Comparison of ENCODE assay signal across 8 mouse cellular contexts in genomic region chr8:122268861-122269260, GRCm38 (mm10). TPM values are rescaled to one million over a fixed set of nuclear protein-coding genes. Genes with fewer than 3 reads are reported as not detected.
DNase-seq lines count a peak whose midpoint lies in the region; ATAC-seq and TF ChIP-seq lines count a peak whose summit lies in the region.

No protein-coding gene starts in this region.

- H3K4me2 ChIP-seq in lung, embryonic 14.5 days = peak overlapping the region; percentile 73
- peak overlapping the region; percentile 87 for H3K4me2 ChIP-seq in intestine, embryonic 15.5 days (replicated peaks)
- H3K4me2 ChIP-seq in neural tube, embryonic 14.5 days (ENCODE audit: low read depth, low read length) = peak overlapping the region; percentile 55

- no peak overlapping the region for H3K27ac ChIP-seq in lung, embryonic 14.5 days (ENCODE audit: low read depth)
- H3K27ac ChIP-seq in intestine, embryonic 15.5 days = no peak overlapping the region
- no peak overlapping the region for H3K27ac ChIP-seq in neural tube, embryonic 14.5 days (ENCODE audit: low read depth, low read length)

- no peaks in the 10 kb centered on the region for H3K9me3 ChIP-seq in lung, embryonic 14.5 days (ENCODE audit: low read depth, low read length)
- H3K9me3 ChIP-seq in intestine, embryonic 15.5 days = no peaks in the 10 kb centered on the region
- no peaks in the 10 kb centered on the region for H3K9me3 ChIP-seq in neural tube, embryonic 14.5 days (ENCODE audit: control insufficient read depth, low read length)

- H3K9ac ChIP-seq in lung, embryonic 14.5 days = peak overlapping the region; percentile 38
- peak overlapping the region; percentile 42 for H3K9ac ChIP-seq in intestine, embryonic 15.5 days
- peak overlapping the region; percentile 52 for H3K9ac ChIP-seq in neural tube, embryonic 14.5 days (replicated peaks; ENCODE audit: low read depth, low read length)

- peak; percentile 29 for DNase-seq in cerebellum, adult 11 months
- no peak for DNase-seq in cerebellum, postnatal 14 days
- no peak for DNase-seq in lung, embryonic 14.5 days
- DNase-seq in lung, postnatal 10 days = no peak
- DNase-seq in left cerebral cortex, adult 9 months (ENCODE audit: low spot score in 2 of 2) = no peak
- no peak for DNase-seq in layer of hippocampus, adult 11-12 months (ENCODE audit: low spot score)

- H3K36me3 ChIP-seq in lung, embryonic 14.5 days (ENCODE audit: insufficient read depth) = no peaks in the 10 kb centered on the region
- no peaks in the 10 kb centered on the region for H3K36me3 ChIP-seq in intestine, embryonic 15.5 days
- no peaks in the 10 kb centered on the region for H3K36me3 ChIP-seq in neural tube, embryonic 14.5 days (ENCODE audit: control insufficient read depth, insufficient read depth, low read length)

- 51% methylated on average over 24 of the region's 24 CpGs for WGBS in lung, embryonic 14.5 days
- WGBS in intestine, embryonic 15.5 days = 57% methylated on average over 24 of the region's 24 CpGs
- 59% methylated on average over 24 of the region's 24 CpGs for WGBS in neural tube, embryonic 14.5 days

- peak overlapping the region; percentile 40 for H3K4me3 ChIP-seq in lung, embryonic 14.5 days (ENCODE audit: low read depth, low read length)
- H3K4me3 ChIP-seq in intestine, embryonic 15.5 days (replicated peaks) = peak overlapping the region; percentile 41
- H3K4me3 ChIP-seq in neural tube, embryonic 14.5 days (ENCODE audit: low read depth, low read length) = peak overlapping the region; percentile 32

- H3K4me1 ChIP-seq in lung, embryonic 14.5 days (ENCODE audit: insufficient read depth) = 0 out of 2 replicates have a peak, but pooled peaks cover 4% of the 10 kb centered on the region
- peaks cover 17% of the 10 kb centered on the region for H3K4me1 ChIP-seq in intestine, embryonic 15.5 days (replicated peaks)
- H3K4me1 ChIP-seq in neural tube, embryonic 14.5 days (ENCODE audit: control insufficient read depth, insufficient read depth, low read length) = 0 out of 2 replicates have a peak, but pooled peaks cover 3% of the 10 kb centered on the region

- H3K27me3 ChIP-seq in lung, embryonic 14.5 days (ENCODE audit: insufficient read depth, low read length) = no peaks in the 10 kb centered on the region; the same call in 1 of the 2 replicates
- H3K27me3 ChIP-seq in intestine, embryonic 15.5 days (replicated peaks) = peaks cover 19% of the 10 kb centered on the region
- H3K27me3 ChIP-seq in neural tube, embryonic 14.5 days (ENCODE audit: control insufficient read depth, insufficient read depth, low read length) = no peaks in the 10 kb centered on the region

- ATAC-seq in lung, embryonic 14.5 days (ENCODE audit: insufficient read depth) = no peak
- ATAC-seq in intestine, embryonic 15.5 days = no peak
- no peak for ATAC-seq in neural tube, embryonic 14.5 days (ENCODE audit: low read depth)

- TF ChIP-seq CTCF in lung, embryonic 14.5 days (IDR thresholded peaks at IDR 0.05; ENCODE audit: low read depth) = no peak

RNA-seq across cellular contexts. Expression of gene Zfpm1, which starts 13.1 kb away (rescaled TPM):
- 2.7 and 2.9 TPM in 2 replicates for polyA plus RNA-seq in lung, embryonic 14.5 days (2014; fragmentation: Nextera tagmentation; extraction: Ambion mirVana)
- 4.9 and 5.2 TPM in 2 replicates for polyA plus RNA-seq in intestine, embryonic 15.5 days (2015; fragmentation: Nextera tagmentation; extraction: Ambion mirVana)
- polyA plus RNA-seq in neural tube, embryonic 14.5 days (2014; fragmentation: Nextera tagmentation; extraction: Ambion mirVana) = 1.2 and 1.4 TPM in 2 replicates
